Mouse (Mus musculus) E14TG2a.4 (cell line): ENCODE measurements around the gene Lrrfip1.

Experiments used
- CTCF ChIP-seq: conservative IDR thresholded peaks from 2 replicates; pipeline ENCODE4 v1.5.1; 2014; ENCODE audit warnings: low read length
- POU5F1 ChIP-seq: IDR thresholded peaks from 2 replicates; pipeline ENCODE4 v1.6.1; 2014; ENCODE audit warnings: low read length, borderline replicate concordance

GRCm38 (mm10) chr1:90998268-90998890 lies at the start of gene Lrrfip1:
- TF ChIP-seq CTCF, result no peak
- no peak for TF ChIP-seq POU5F1
